Comparison of ENCODE assay signal across 9 mouse cellular contexts in genomic region chr2:130838131-130838530, GRCm38 (mm10).
DNase-seq lines count a peak whose midpoint lies in the region; ATAC-seq and TF ChIP-seq lines count a peak whose summit lies in the region.
"Had no signal": no experiment of that assay in that cellular context is flagged by ENCODE, and none has a peak within 500 bp of the region (broad histone marks: within the 10 kb centered on the region; RNA-seq: fewer than 3 reads in every experiment).

No protein-coding gene starts in this region.

- H3K27ac ChIP-seq in forebrain, embryonic 13.5 days, result no peak overlapping the region
- no peak overlapping the region for H3K27ac ChIP-seq in limb, embryonic 14.5 days (replicated peaks; ENCODE audit: low read depth, low read length)

- TF ChIP-seq POLR2A in limb, embryonic 14.5 days (IDR thresholded peaks at IDR 0.05; ENCODE audit: borderline replicate concordance, extremely low read depth, insufficient read depth, insufficient read length), result no peak

- peak overlapping the region; percentile 91 for H3K4me3 ChIP-seq in forebrain, embryonic 13.5 days
- peak overlapping the region; percentile 93; the same call in 1 of the 2 replicates for H3K4me3 ChIP-seq in limb, embryonic 14.5 days (replicated peaks; ENCODE audit: low read length)

- H3K4me1 ChIP-seq in forebrain, embryonic 13.5 days, result peaks cover 17% of the 10 kb centered on the region
- H3K4me1 ChIP-seq in limb, embryonic 14.5 days (ENCODE audit: control insufficient read depth, insufficient read depth, low read length), result peaks cover 12% of the 10 kb centered on the region

- peak; percentile 31 for DNase-seq in heart, adult 11 months
- no peak for DNase-seq in heart, postnatal 14 days
- DNase-seq in 3T3-L1 (ENCODE audit: low read depth, low spot score), result peak; percentile 25
- DNase-seq in limb, embryonic 14.5 days (ENCODE audit: low spot score), result no peak
- DNase-seq in spleen, postnatal 10 days (ENCODE audit: low spot score in 2 of 2), result no peak
- no peak for DNase-seq in right cerebral cortex, adult 2 months (ENCODE audit: low spot score in 2 of 2)
- DNase-seq: adrenal gland, adult 8-10 months had no signal

- H3K9ac ChIP-seq in forebrain, embryonic 13.5 days, result peak overlapping the region; percentile 86
- H3K9ac ChIP-seq in limb, embryonic 14.5 days (ENCODE audit: low read depth, low read length, severe bottlenecking), result no peak overlapping the region

- H3K4me2 ChIP-seq in forebrain, embryonic 13.5 days, result peak overlapping the region; percentile 65
- 0 out of 2 replicates have a peak overlapping the region, but pooled peaks have one; percentile 11 for H3K4me2 ChIP-seq in limb, embryonic 14.5 days (replicated peaks; ENCODE audit: low read depth, low read length, severe bottlenecking)

- no peak for ATAC-seq in forebrain, embryonic 13.5 days
- ATAC-seq in limb, embryonic 14.5 days (ENCODE audit: low FRiP score, low read depth), result no peak
- no peak for ATAC-seq in frontal cortex, adult (ENCODE audit: low TSS enrichment)

- H3K9me3 ChIP-seq in forebrain, embryonic 13.5 days (replicated peaks), result no peaks in the 10 kb centered on the region
- H3K9me3 ChIP-seq in limb, embryonic 14.5 days (ENCODE audit: control insufficient read depth, low read length), result no peaks in the 10 kb centered on the region

- intact Hi-C loops in heart, postnatal 14 days (cut with DNase I), result loop anchor here (5.0 kb wide), 1 partner anchor 114 kb away; no protein-coding TSS in a partner anchor

- H3K36me3 ChIP-seq in forebrain, embryonic 13.5 days (ENCODE audit: poor library complexity, severe bottlenecking), result peaks cover 14% of the 10 kb centered on the region
- H3K36me3 ChIP-seq in limb, embryonic 14.5 days (ENCODE audit: control insufficient read depth, insufficient read depth, low read length), result peaks cover 9% of the 10 kb centered on the region; the same call in 1 of the 2 replicates

- 0 out of 2 replicates have a peak, but pooled peaks cover 2% of the 10 kb centered on the region for H3K27me3 ChIP-seq in forebrain, embryonic 13.5 days
- H3K27me3 ChIP-seq in limb, embryonic 14.5 days (ENCODE audit: control insufficient read depth, insufficient read depth, low read length), result no peaks in the 10 kb centered on the region

- 85% methylated on average over 1 of the region's 1 CpGs for WGBS in forebrain, embryonic 13.5 days
- WGBS in limb, embryonic 14.5 days, result 86% methylated on average over 1 of the region's 1 CpGs

Comparison
In these comparisons a context has a peak if more than half of its experiments do, and no peak if none do; other contexts are left out.
1. DNase-seq: peak in heart, adult 11 months (single experiment) and 3T3-L1 (single experiment); none in heart, postnatal 14 days (0 of 2), limb, embryonic 14.5 days (single experiment), spleen, postnatal 10 days (0 of 2) and right cerebral cortex, adult 2 months (0 of 2).